Mouse (Mus musculus) lung, postnatal 0 days (tissue): ENCODE results near the gene Orai3. TPM values are rescaled to one million over a fixed set of nuclear protein-coding genes. Genes with fewer than 3 reads are reported as not detected.

ENCODE experiments used
- ATAC-seq: fragments of 200-750 bp; cut with Nextera tagmentation; 2 replicates; pipeline ENCODE4 v1.8.0; 2017; ENCODE audit warnings: moderate library complexity
- DNase-seq: peaks from one replicate; pipeline ENCODE4 v3.0.0-alpha.2; 2016; ENCODE audit warnings: low spot score
- H3K27ac ChIP-seq: fragments of 300-500 bp; sonication (generic); 2 replicates; pipeline ENCODE4 v1.5.1; 2014; ENCODE audit warnings: antibody characterized with exemption, mild to moderate bottlenecking, low read length, mixed read lengths
- H3K27me3 ChIP-seq: fragments of 300-500 bp; sonication (generic); replicated peaks from 2 replicates; pipeline ENCODE4 v1.6.1; 2014; ENCODE audit warnings: low read length, mixed read lengths; ENCODE audit not compliant: insufficient read depth
- H3K36me3 ChIP-seq: fragments of 300-500 bp; sonication (generic); 2 replicates; pipeline ENCODE4 v1.6.1; 2014; ENCODE audit warnings: low read length, mixed read lengths; ENCODE audit not compliant: insufficient read depth
- H3K4me1 ChIP-seq: fragments of 300-500 bp; sonication (generic); 2 replicates; pipeline ENCODE4 v1.6.1; 2014; ENCODE audit warnings: antibody characterized with exemption, low read depth, low read length, mixed read lengths; ENCODE audit not compliant: insufficient read depth
- H3K4me2 ChIP-seq: fragments of 300-500 bp; sonication (generic); replicated peaks from 2 replicates; pipeline ENCODE4 v1.6.1; 2014; ENCODE audit warnings: low read depth, mild to moderate bottlenecking, low read length, moderate library complexity, mixed read lengths
- H3K4me3 ChIP-seq: fragments of 300-500 bp; sonication (generic); 2 replicates; pipeline ENCODE4 v1.5.1; 2014; ENCODE audit warnings: low read depth, low read length
- H3K9ac ChIP-seq: fragments of 300-500 bp; sonication (generic); replicated peaks from 2 replicates; pipeline ENCODE4 v1.6.1; 2014; ENCODE audit warnings: low read depth, mild to moderate bottlenecking
- H3K9me3 ChIP-seq: fragments of 300-500 bp; sonication (generic); 2 replicates; pipeline ENCODE4 v1.6.1; 2016; ENCODE audit warnings: low read length, mixed read lengths
- CTCF ChIP-seq: IDR thresholded peaks from 2 replicates; pipeline ENCODE4 v1.5.1; 2016; ENCODE audit warnings: antibody characterized with exemption, mild to moderate bottlenecking
- EP300 ChIP-seq: IDR thresholded peaks from 2 replicates; pipeline ENCODE4 v1.6.1; 2016; ENCODE audit warnings: antibody characterized with exemption, mild to moderate bottlenecking, control low read depth
- WGBS: fragments of 180-500 bp; shearing (Covaris S2); extraction: QIAGEN DNeasy Blood & Tissue Kit; methylation state at CpG from one replicate; pipeline ENCODE4 v1.1.7; 2014; 5-methylcytosine and 5-hydroxymethylcytosine counted together
- polyA plus RNA-seq: library from polyadenylated mRNA; unstranded; fragments of >200 nt; fragmentation: Nextera tagmentation; extraction: Ambion mirVana; gene quantifications from 2 replicates; pipeline ENCODE4 v1.2.1, GENCODE M21; 2015

Orai3 gene
- polyA plus RNA-seq, 1 experiment from 2014 or later: 42.8 TPM

- Histone ChIP-seq H3K9me3 (no peaks in the 10 kb centered on the region), H3K27ac (peak within 1 kb of the TSS; percentile 66; the same call in 1 of the 2 replicates), H3K9ac (no peak within 1 kb of the TSS), H3K4me1 (no peaks in the 10 kb centered on the region), H3K4me2 (peak within 1 kb of the TSS; percentile 98), H3K27me3 (no peaks in the 10 kb centered on the region), H3K4me3 (peak within 1 kb of the TSS; percentile 59), H3K36me3 (no peaks in the 10 kb centered on the region; the same call in 1 of the 2 replicates)
- ATAC-seq (no peak), DNase-seq (peak; percentile 81)
- TF ChIP-seq EP300 (no peak), CTCF (peak; percentile 75)
- WGBS: under 1% methylated on average over 26 of the region's 26 CpGs
These were observed 25.1 kb upstream of the Orai3 start, which contains the start of gene Fbxl19 for GRCm38 (mm10) chr7:127744366-127745045. Gene Fbxl19 (plus strand): TSS chr7:127744543.

GRCm38 (mm10) chr7:127745251-127745651 is 24.4 kb upstream of the Orai3 start:
- DNase-seq: peak; percentile 99
- Histone ChIP-seq H3K9me3 (no peaks in the 10 kb centered on the region), H3K36me3 (no peaks in the 10 kb centered on the region; the same call in 1 of the 2 replicates), H3K4me3 (peak overlapping the region; percentile 59), H3K9ac (no peak overlapping the region), H3K27ac (peak overlapping the region; percentile 66), H3K4me2 (peak overlapping the region; percentile 98), H3K27me3 (no peaks in the 10 kb centered on the region), H3K4me1 (no peaks in the 10 kb centered on the region)
- WGBS: under 1% methylated on average over 19 of the region's 19 CpGs
- TF ChIP-seq CTCF (0 out of 2 replicates have a peak, but pooled peaks have one; percentile 18), EP300 (no peak; the same call in 1 of the 2 replicates)
- peak; percentile 86 for ATAC-seq

- Histone ChIP-seq H3K9me3 (no peaks in the 10 kb centered on the region), H3K27me3 (no peaks in the 10 kb centered on the region), H3K27ac (peak overlapping the region; percentile 66), H3K4me1 (no peaks in the 10 kb centered on the region), H3K4me2 (peak overlapping the region; percentile 98), H3K36me3 (no peaks in the 10 kb centered on the region; the same call in 1 of the 2 replicates), H3K9ac (peak overlapping the region; percentile 43), H3K4me3 (peak overlapping the region; percentile 59)
- TF ChIP-seq EP300 (peak; percentile 57; the same call in 1 of the 2 replicates), CTCF (no peak; the same call in 1 of the 2 replicates)
- peak; percentile 100 for DNase-seq
- peak; percentile 92 for ATAC-seq
- WGBS: under 1% methylated on average over 38 of the region's 39 CpGs
These were observed 23.7 kb upstream of the Orai3 start for GRCm38 (mm10) chr7:127745652-127746493.

GRCm38 (mm10) chr7:127746494-127747491 is 22.8 kb upstream of the Orai3 start:
- TF ChIP-seq EP300 (no peak), CTCF (no peak)
- peak overlapping the region; percentile 98 for H3K4me2 ChIP-seq
- H3K27me3 ChIP-seq: no peaks in the 10 kb centered on the region
- DNase-seq (peak; percentile 35), ATAC-seq (no peak)
- peak overlapping the region; percentile 43 for H3K9ac ChIP-seq
- no peaks in the 10 kb centered on the region for H3K4me1 ChIP-seq
- WGBS: under 1% methylated on average over 22 of the region's 62 CpGs
- no peaks in the 10 kb centered on the region; the same call in 1 of the 2 replicates for H3K36me3 ChIP-seq
- peak overlapping the region; percentile 59 for H3K4me3 ChIP-seq
- H3K9me3 ChIP-seq: no peaks in the 10 kb centered on the region
- peak overlapping the region; percentile 66; the same call in 1 of the 2 replicates for H3K27ac ChIP-seq

GRCm38 (mm10) chr7:127747559-127748234 is 21.9 kb upstream of the Orai3 start:
- DNase-seq (no peak), ATAC-seq (no peak)
- TF ChIP-seq EP300 (no peak), CTCF (no peak)

More at GRCm38 (mm10) chr7:127747559-127748234, 21.9 kb upstream of the Orai3 start:
- H3K9ac ChIP-seq: no peak overlapping the region
- H3K4me1 ChIP-seq: no peaks in the 10 kb centered on the region
- H3K27ac ChIP-seq: no peak overlapping the region
- no peaks in the 10 kb centered on the region for H3K27me3 ChIP-seq
- H3K36me3 ChIP-seq: no peaks in the 10 kb centered on the region; the same call in 1 of the 2 replicates
- no peaks in the 10 kb centered on the region for H3K9me3 ChIP-seq
- H3K4me3 ChIP-seq: peak overlapping the region; percentile 59; the same call in 1 of the 2 replicates
- WGBS: 33% methylated on average over 6 of the region's 6 CpGs
- peak overlapping the region; percentile 98; the same call in 1 of the 2 replicates for H3K4me2 ChIP-seq
